Mouse (Mus musculus) lung, adult 2 months (tissue): ENCODE data around the gene Tspan17.

Experiments used
- CTCF ChIP-seq: fragments of 200-500 bp; IDR thresholded peaks from 2 replicates; pipeline ENCODE4 v1.5.1; 2011; ENCODE audit warnings: mild to moderate bottlenecking, low read length, control low read depth; ENCODE audit not compliant: insufficient read depth
- POLR2A ChIP-seq: fragments of 200-500 bp; IDR thresholded peaks from 2 replicates; pipeline ENCODE4 v1.6.1; 2011; ENCODE audit warnings: low read depth, mild to moderate bottlenecking, control low read depth, low read length, borderline replicate concordance; ENCODE audit errors: extremely low read depth

- no peak for TF ChIP-seq CTCF
- TF ChIP-seq POLR2A, result no peak
Observed at GRCm38 (mm10) chr13:54803010-54803409, 13.8 kb downstream of the Tspan17 start.
